Mouse (Mus musculus) MEL (cell line): ENCODE measurements at regions not wholly inside any gene's neighbourhood (a gene's known extent, or its start where the extent isn't known, plus 50 kb on each side); places are given as distances from the start of the nearest gene placed in this dataset.

ENCODE experiments used
- DNase-seq: peaks from one replicate; pipeline ENCODE4 v3.0.0; 2011; ENCODE audit warnings: low read depth, low spot score
- H3K27ac ChIP-seq: 2 replicates; pipeline ENCODE4 v1.5.1; 2012; ENCODE audit warnings: low read depth, mild to moderate bottlenecking, control low read depth, low read length, moderate library complexity; ENCODE audit not compliant: control insufficient read depth
- H3K27me3 ChIP-seq, 2 experiments: fragments of 150-350 bp in 1 of 2; sonication (generic) in 1 of 2; 2 replicates each; pipeline ENCODE4 v1.6.1; 2012; ENCODE audit warnings: low read length in 2 of 2, mild to moderate bottlenecking in 2 of 2, improper control_type of control experiment in 1 of 2, moderate library complexity in 1 of 2; ENCODE audit not compliant: insufficient read depth in 2 of 2, control insufficient read depth in 1 of 2
- H3K36me3 ChIP-seq, 2 experiments: 2 replicates each; pipeline ENCODE4 v1.6.1; 2012 to 2014; ENCODE audit warnings: low read length in 2 of 2, improper control_type of control experiment in 1 of 2, inconsistent platforms in 1 of 2, mild to moderate bottlenecking in 1 of 2; ENCODE audit not compliant: insufficient read depth in 2 of 2, control insufficient read depth in 1 of 2
- H3K4me1 ChIP-seq, 2 experiments: fragments of 150-350 bp in 1 of 2; sonication (generic) in 1 of 2; 2 replicates each; pipeline ENCODE4 v1.6.1; 2012; ENCODE audit warnings: low read length in 2 of 2, improper control_type of control experiment in 1 of 2, mild to moderate bottlenecking in 1 of 2; ENCODE audit not compliant: insufficient read depth in 2 of 2, control insufficient read depth in 1 of 2
- H3K4me3 ChIP-seq, 2 experiments: fragments of 150-350 bp in 1 of 2; sonication (generic) in 1 of 2; 2 replicates each; pipeline ENCODE4 v1.5.1; 2012; ENCODE audit warnings: low read depth in 2 of 2, low read length in 2 of 2, mild to moderate bottlenecking in 2 of 2, moderate library complexity in 2 of 2, control low read depth in 1 of 2, improper control_type of control experiment in 1 of 2; ENCODE audit not compliant: control insufficient read depth in 1 of 2, insufficient read depth in 1 of 2
- H3K79me2 ChIP-seq: 2 replicates; pipeline ENCODE4 v1.6.1; 2012; ENCODE audit warnings: mild to moderate bottlenecking, low read length, moderate library complexity; ENCODE audit not compliant: control insufficient read depth, poor library complexity, insufficient read depth
- H3K9ac ChIP-seq: 2 replicates; pipeline ENCODE4 v1.6.1; 2012; ENCODE audit warnings: low read depth, mild to moderate bottlenecking, control low read depth, low read length, moderate library complexity; ENCODE audit not compliant: control insufficient read depth, poor library complexity, severe bottlenecking
- H3K9me3 ChIP-seq: fragments of 150-350 bp; sonication (generic); replicated peaks from 2 replicates; pipeline ENCODE4 v1.6.1; 2012; ENCODE audit warnings: mild to moderate bottlenecking, low read length, improper control_type of control experiment, moderate library complexity; ENCODE audit not compliant: insufficient read depth
- CHD1 ChIP-seq: IDR thresholded peaks from 2 replicates; pipeline ENCODE4 v1.6.1; 2012; ENCODE audit warnings: low read depth, mild to moderate bottlenecking, inconsistent platforms, low read length, improper control_type of control experiment
- CHD2 ChIP-seq: IDR thresholded peaks from 2 replicates; pipeline ENCODE4 v1.6.1; 2011; ENCODE audit warnings: low read length, improper control_type of control experiment
- CTCF ChIP-seq, 3 experiments: IDR thresholded peaks in 2 of 3; conservative IDR thresholded peaks in 1 of 3; 2 replicates each; pipeline ENCODE4 v1.5.1; 2011 to 2012; ENCODE audit warnings: low read length in 3 of 3, low read depth in 2 of 3, mild to moderate bottlenecking in 2 of 3, improper control_type of control experiment in 1 of 3, inconsistent platforms in 1 of 3, mixed read lengths in 1 of 3, moderate library complexity in 1 of 3; ENCODE audit not compliant: control insufficient read depth in 1 of 3, insufficient read depth in 1 of 3, poor library complexity in 1 of 3, severe bottlenecking in 1 of 3
- E2F4 ChIP-seq: IDR thresholded peaks from 2 replicates; pipeline ENCODE4 v1.6.1; 2011; ENCODE audit warnings: low read depth, low read length, improper control_type of control experiment, borderline replicate concordance
- EP300 ChIP-seq, 2 experiments: IDR thresholded peaks; 2 replicates each; pipeline ENCODE4 v1.6.1; 2011; ENCODE audit warnings: improper control_type of control experiment in 2 of 2, low read length in 2 of 2, low read depth in 1 of 2, mild to moderate bottlenecking in 1 of 2
- GABPA ChIP-seq: IDR thresholded peaks from 2 replicates; pipeline ENCODE4 v1.6.1; 2012; ENCODE audit warnings: low read depth, mild to moderate bottlenecking, inconsistent platforms, low read length, improper control_type of control experiment, moderate library complexity
- GATA1 ChIP-seq: IDR thresholded peaks from 2 replicates; pipeline ENCODE4 v1.6.1; 2011; ENCODE audit warnings: low read depth, low read length, improper control_type of control experiment
- HCFC1 ChIP-seq: IDR thresholded peaks from 2 replicates; pipeline ENCODE4 v1.6.1; 2012; ENCODE audit warnings: low read depth, mild to moderate bottlenecking, inconsistent platforms, low read length, improper control_type of control experiment, moderate library complexity
- JUND ChIP-seq: IDR thresholded peaks from 2 replicates; pipeline ENCODE4 v1.6.1; 2011; ENCODE audit warnings: low read depth, mild to moderate bottlenecking, improper control_type of control experiment, low read length
- KAT2A ChIP-seq: conservative IDR thresholded peaks from 2 replicates; pipeline ENCODE4 v1.6.1; 2012; ENCODE audit warnings: low read depth, low read length, improper control_type of control experiment, inconsistent platforms
- MAFK ChIP-seq: IDR thresholded peaks from 2 replicates; pipeline ENCODE4 v1.6.1; 2011; ENCODE audit warnings: low read depth, mild to moderate bottlenecking, low read length, improper control_type of control experiment, borderline replicate concordance
- MAZ ChIP-seq: IDR thresholded peaks from 2 replicates; pipeline ENCODE4 v1.6.1; 2012; ENCODE audit warnings: low read depth, mild to moderate bottlenecking, inconsistent platforms, low read length, improper control_type of control experiment
- MEF2A ChIP-seq: IDR thresholded peaks from 2 replicates; pipeline ENCODE4 v1.6.1; 2014; ENCODE audit warnings: low read depth, mild to moderate bottlenecking, inconsistent platforms, low read length, improper control_type of control experiment; ENCODE audit not compliant: poor library complexity, insufficient replicate concordance, severe bottlenecking; ENCODE audit errors: extremely low read depth
- MXI1 ChIP-seq: IDR thresholded peaks from 2 replicates; pipeline ENCODE4 v1.6.1; 2011; ENCODE audit warnings: mild to moderate bottlenecking, low read depth, low read length, improper control_type of control experiment
- MYB ChIP-seq: IDR thresholded peaks from 2 replicates; pipeline ENCODE4 v1.6.1; 2011; ENCODE audit warnings: mild to moderate bottlenecking, low read depth, low read length, improper control_type of control experiment
- MYC ChIP-seq: IDR thresholded peaks from 2 replicates; pipeline ENCODE4 v1.6.1; 2011; ENCODE audit warnings: low read depth, mild to moderate bottlenecking, low read length, improper control_type of control experiment, moderate library complexity
- NRF1 ChIP-seq: IDR thresholded peaks from 2 replicates; pipeline ENCODE4 v1.6.1; 2014; ENCODE audit warnings: low read depth, mild to moderate bottlenecking, inconsistent platforms, low read length, improper control_type of control experiment, moderate library complexity; ENCODE audit not compliant: poor library complexity, insufficient read depth, severe bottlenecking
- POLR2A ChIP-seq, 2 experiments: IDR thresholded peaks; 2 replicates each; pipeline ENCODE4 v1.6.1; 2011 to 2012; ENCODE audit warnings: low read length in 2 of 2, mild to moderate bottlenecking in 2 of 2, control low read depth in 1 of 2, improper control_type of control experiment in 1 of 2, low read depth in 1 of 2, moderate library complexity in 1 of 2; ENCODE audit not compliant: control insufficient read depth in 1 of 2, insufficient read depth in 1 of 2, poor library complexity in 1 of 2
- POLR2AphosphoS2 ChIP-seq: IDR thresholded peaks from 2 replicates; pipeline ENCODE4 v1.6.1; 2011; ENCODE audit warnings: low read length, improper control_type of control experiment
- POLR2AphosphoS5 ChIP-seq: IDR thresholded peaks from 2 replicates; pipeline ENCODE4 v1.6.1; 2012; ENCODE audit warnings: low read depth, borderline replicate concordance, mild to moderate bottlenecking, inconsistent platforms, low read length, moderate library complexity, mixed read lengths
- RAD21 ChIP-seq: IDR thresholded peaks from 2 replicates; pipeline ENCODE4 v1.6.1; 2011; ENCODE audit warnings: mild to moderate bottlenecking, low read depth, low read length, improper control_type of control experiment
- RCOR1 ChIP-seq: IDR thresholded peaks from 2 replicates; pipeline ENCODE4 v1.6.1; 2012; ENCODE audit warnings: low read depth, mild to moderate bottlenecking, inconsistent platforms, low read length, improper control_type of control experiment
- SIN3A ChIP-seq: IDR thresholded peaks from 2 replicates; pipeline ENCODE4 v1.6.1; 2012; ENCODE audit warnings: low read length, improper control_type of control experiment, inconsistent platforms
- SMC3 ChIP-seq: IDR thresholded peaks from 2 replicates; pipeline ENCODE4 v1.6.1; 2011; ENCODE audit warnings: low read depth, low read length, improper control_type of control experiment
- TAL1 ChIP-seq: IDR thresholded peaks from 2 replicates; pipeline ENCODE4 v1.6.1; 2012; ENCODE audit warnings: mild to moderate bottlenecking, inconsistent platforms, low read length, moderate library complexity, mixed read lengths
- TCF12 ChIP-seq: IDR thresholded peaks from 2 replicates; pipeline ENCODE4 v1.6.1; 2014; ENCODE audit warnings: low read depth, mild to moderate bottlenecking, inconsistent platforms, low read length, improper control_type of control experiment, moderate library complexity
- UBTF ChIP-seq: IDR thresholded peaks from 2 replicates; pipeline ENCODE4 v1.6.1; 2012; ENCODE audit warnings: low read depth, mild to moderate bottlenecking, inconsistent platforms, low read length, improper control_type of control experiment, moderate library complexity, borderline replicate concordance; ENCODE audit not compliant: insufficient read depth
- USF1 ChIP-seq: IDR thresholded peaks from 2 replicates; pipeline ENCODE4 v1.6.1; 2014; ENCODE audit warnings: low read depth, mild to moderate bottlenecking, inconsistent platforms, low read length, improper control_type of control experiment, moderate library complexity
- USF2 ChIP-seq, 2 experiments: IDR thresholded peaks; 2 replicates each; pipeline ENCODE4 v1.6.1; 2011 to 2012; ENCODE audit warnings: improper control_type of control experiment in 2 of 2, low read length in 2 of 2, borderline replicate concordance in 1 of 2, inconsistent platforms in 1 of 2, low read depth in 1 of 2, mild to moderate bottlenecking in 1 of 2; ENCODE audit not compliant: insufficient read depth in 1 of 2
- ZC3H11A ChIP-seq: IDR thresholded peaks from 2 replicates; pipeline ENCODE4 v1.6.1; 2012; ENCODE audit warnings: low read depth, mild to moderate bottlenecking, inconsistent platforms, low read length, improper control_type of control experiment
- ZKSCAN1 ChIP-seq: IDR thresholded peaks from 2 replicates; pipeline ENCODE4 v1.6.1; 2012; ENCODE audit warnings: low read depth, mild to moderate bottlenecking, inconsistent platforms, low read length, improper control_type of control experiment, moderate library complexity
- ZNF384 ChIP-seq: IDR thresholded peaks from 2 replicates; pipeline ENCODE4 v1.6.1; 2012; ENCODE audit warnings: low read depth, mild to moderate bottlenecking, inconsistent platforms, low read length, improper control_type of control experiment

GRCm38 (mm10) chr13:54311327-54312026 lies 59.7 kb upstream of the Cplx2 start (continued):
- TF ChIP-seq USF2 (IDR thresholded peaks at IDR 0.05; ENCODE audit: borderline replicate concordance in 1 of 2, insufficient read depth in 1 of 2, low read depth in 1 of 2, low read length in 2 of 2) (no peak), CHD2 (no peak), MXI1 (no peak; the same call in 1 of the 2 replicates), MEF2A (no peak), USF1 (no peak), ZKSCAN1 (no peak), JUND (no peak), KAT2A (no peak), UBTF (no peak), ZC3H11A (no peak), MYB (no peak), CTCF (IDR thresholded peaks at IDR 0.05 in 2 of 3, conservative IDR thresholded peaks at IDR 0.05 in 1 of 3; ENCODE audit: control insufficient read depth in 1 of 3, insufficient read depth in 1 of 3, low read depth in 2 of 3, low read length in 3 of 3, poor library complexity in 1 of 3, severe bottlenecking in 1 of 3) (no peak), TCF12 (peak; percentile 82)

DNA sequence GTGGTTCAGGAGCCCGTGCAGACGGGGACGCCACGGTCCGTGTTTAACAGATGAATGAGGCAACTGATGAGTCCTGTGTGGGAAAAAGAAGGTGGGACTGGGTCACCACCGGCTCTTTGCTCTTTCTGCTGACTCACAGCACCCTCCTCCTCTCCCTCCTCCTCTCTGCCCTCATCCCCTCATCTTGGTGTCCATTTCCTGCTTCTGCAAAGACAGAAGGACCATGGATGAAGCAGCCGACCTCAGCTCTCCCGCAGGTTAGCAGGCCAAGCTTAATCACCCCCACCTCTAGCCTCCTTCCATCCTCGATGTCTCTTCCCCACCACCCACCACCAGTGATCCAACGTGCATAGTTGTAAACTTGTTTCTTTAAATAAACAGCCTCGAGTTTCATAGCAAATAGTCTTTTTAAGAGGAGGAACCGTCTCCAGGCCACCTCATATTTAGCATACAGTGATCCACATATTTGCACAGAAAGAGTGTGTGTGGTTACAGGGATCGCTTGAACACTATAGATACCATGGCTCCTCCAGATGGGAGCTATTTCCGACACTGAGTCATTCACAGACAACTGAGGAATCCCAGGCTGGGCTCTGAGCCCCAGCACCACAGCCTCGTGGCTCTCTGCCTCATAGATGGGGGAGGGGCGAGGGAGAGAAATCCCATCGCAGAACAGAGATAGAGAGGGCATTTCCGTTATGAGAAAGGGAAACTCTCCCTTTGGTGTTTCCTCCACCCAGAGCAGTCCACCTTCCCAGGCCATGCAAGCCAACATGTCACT lies 58.6 kb upstream of the Cplx2 start:
- H3K27ac ChIP-seq, result peak overlapping the region; percentile 67
- peak overlapping the region; percentile 38 to 45 for H3K4me3 ChIP-seq
- no peaks in the 10 kb centered on the region for H3K79me2 ChIP-seq
- H3K9ac ChIP-seq, result peak overlapping the region; percentile 58
- H3K27me3 ChIP-seq, result no peaks in the 10 kb centered on the region
- H3K36me3 ChIP-seq, result peaks cover 0 to 14% of the 10 kb centered on the region in 2 experiments; a peak in 2 of 4 replicates
- H3K9me3 ChIP-seq, result no peaks in the 10 kb centered on the region
- H3K4me1 ChIP-seq, result peaks cover 6 to 36% of the 10 kb centered on the region in 2 experiments; a peak in 3 of 4 replicates
- DNase-seq, result peak; percentile 65
- TF ChIP-seq HCFC1 (no peak), GABPA (no peak), MAZ (0 out of 2 replicates have a peak, but pooled peaks have one; percentile 51), E2F4 (no peak), KAT2A (no peak), ZNF384 (no peak), TCF12 (peak; percentile 37; the same call in 1 of the 2 replicates), SIN3A (no peak; the same call in 1 of the 2 replicates), EP300 (IDR thresholded peaks at IDR 0.05; ENCODE audit: low read depth in 1 of 2, low read length in 2 of 2) (peak; percentile 28 to 69; a peak in 3 of 4 replicates), RCOR1 (no peak), USF2 (IDR thresholded peaks at IDR 0.05; ENCODE audit: borderline replicate concordance in 1 of 2, insufficient read depth in 1 of 2, low read depth in 1 of 2, low read length in 2 of 2) (no peak), RAD21 (no peak), POLR2AphosphoS5 (no peak), MYC (peak; percentile 72), MAFK (no peak), SMC3 (no peak), JUND (no peak), UBTF (no peak), CHD1 (no peak), GATA1 (no peak), POLR2AphosphoS2 (no peak), POLR2A (IDR thresholded peaks at IDR 0.05; ENCODE audit: control insufficient read depth in 1 of 2, insufficient read depth in 1 of 2, low read depth in 1 of 2, low read length in 2 of 2, poor library complexity in 1 of 2) (peak in 1 of 2 experiments; percentile 29; a peak in 1 of 4 replicates), TAL1 (peak; percentile 65), NRF1 (no peak)
